Mouse (Mus musculus) regulatory T cell (primary cell): Measurements from ENCODE around the gene Plppr3.

ENCODE experiments used
- in situ Hi-C: fragments of 300-600 bp; cut with MboI, MseI; formaldehyde crosslinking; loops from one replicate; pipeline ENCODE4 v1.15.1; 2025; ENCODE audit warnings: high pct_unique_total_duplicates

The Plppr3 gene

GRCm38 (mm10) chr10:79853860-79854795 is 20.3 kb downstream of the Plppr3 start, which contains the start of gene Ptbp1:
Gene Ptbp1, plus strand, starts transcription at chr10:79854427.
- in situ Hi-C loops = loop anchor here (10.0 kb wide), 1 partner anchor 1321 kb away; the partner anchor contains the start of gene Eef2

- in situ Hi-C loops = loop anchor here (10.0 kb wide), 1 partner anchor 1321 kb away; the partner anchor contains the start of gene Eef2
Measured at GRCm38 (mm10) chr10:79853392-79853791, 21.0 kb downstream of the Plppr3 start.

- in situ Hi-C loops = loop anchor here (10.0 kb wide), 1 partner anchor 1322 kb away; the partner anchor contains the start of gene Eef2
Measured at GRCm38 (mm10) chr10:79852827-79853226, 21.6 kb downstream of the Plppr3 start.

GRCm38 (mm10) chr10:79852107-79852789 is 22.2 kb downstream of the Plppr3 start:
- in situ Hi-C loops = loop anchor here (10.0 kb wide), 1 partner anchor 1323 kb away; the partner anchor contains the start of gene Eef2

- in situ Hi-C loops = loop anchor here (10.0 kb wide), 1 partner anchor 1323 kb away; the partner anchor contains the start of gene Eef2
Measured at GRCm38 (mm10) chr10:79851653-79852052, 22.8 kb downstream of the Plppr3 start.

- in situ Hi-C loops = loop anchor here (10.0 kb wide), 1 partner anchor 1325 kb away; the partner anchor contains the start of gene Eef2
Measured at GRCm38 (mm10) chr10:79849941-79850628, 24.3 kb downstream of the Plppr3 start.

- in situ Hi-C loops = no loop called here
Measured at GRCm38 (mm10) chr10:79846553-79846952, 27.9 kb downstream of the Plppr3 start.

GRCm38 (mm10) chr10:79843476-79843875 is 31.0 kb downstream of the Plppr3 start:
- in situ Hi-C loops = no loop called here

GRCm38 (mm10) chr10:79842322-79842721 is 32.1 kb downstream of the Plppr3 start:
- in situ Hi-C loops = no loop called here

GRCm38 (mm10) chr10:79840644-79841551 is 33.5 kb downstream of the Plppr3 start:
- in situ Hi-C loops = no loop called here

GRCm38 (mm10) chr10:79840091-79840490 is 34.3 kb downstream of the Plppr3 start:
- in situ Hi-C loops = no loop called here

- in situ Hi-C loops = no loop called here
Measured at GRCm38 (mm10) chr10:79838151-79838550, 36.3 kb downstream of the Plppr3 start.

GRCm38 (mm10) chr10:79836918-79837317 is 37.5 kb downstream of the Plppr3 start:
- in situ Hi-C loops = no loop called here

- in situ Hi-C loops = loop anchor here (5.0 kb wide), 1 partner anchor 87 kb away; the partner anchor contains the start of gene R3hdm4
Measured at GRCm38 (mm10) chr10:79834769-79835398, 39.5 kb downstream of the Plppr3 start.

GRCm38 (mm10) chr10:79832786-79833181 is 41.6 kb downstream of the Plppr3 start:
- in situ Hi-C loops = loop anchor here (5.0 kb wide), 1 partner anchor 90 kb away; the partner anchor contains the start of gene R3hdm4

- in situ Hi-C loops = loop anchor here (5.0 kb wide), 1 partner anchor 90 kb away; the partner anchor contains the start of gene R3hdm4
Measured at GRCm38 (mm10) chr10:79832026-79832785, 42.2 kb downstream of the Plppr3 start.

GRCm38 (mm10) chr10:79831583-79831982 is 42.9 kb downstream of the Plppr3 start:
- in situ Hi-C loops = loop anchor here (5.0 kb wide), 1 partner anchor 91 kb away; the partner anchor contains the start of gene R3hdm4

GRCm38 (mm10) chr10:79824413-79824812 is 50.0 kb downstream of the Plppr3 start:
- in situ Hi-C loops = no loop called here

- in situ Hi-C loops = no loop called here
Measured at GRCm38 (mm10) chr10:79823011-79823410, 51.4 kb downstream of the Plppr3 start.
